Mouse (Mus musculus): Measurements from ENCODE around the gene Tecr. TPM values are rescaled to one million over a fixed set of nuclear protein-coding genes. Genes with fewer than 3 reads are reported as not detected.
A peak's percentile ranks its signal among the peaks of the same experiment; 100 is the strongest.

Tecr gene
- 1,382 and 1,396 TPM in 2 replicates for polyA plus RNA-seq (2015; fragmentation: Nextera tagmentation; extraction: Ambion mirVana)

GRCm38 (mm10) chr8:83607661-83608397 is at the start of gene Tecr, which contains the start of gene Dnajb1:
Gene Tecr (minus strand): TSS chr8:83607971.
Gene Dnajb1 (plus strand): TSS chr8:83608193.
- peak; percentile 96 for ATAC-seq (ENCODE audit: low FRiP score, low read depth)
- Histone ChIP-seq H3K4me2 (peak within 1 kb of the TSS; percentile 86), H3K4me3 (peak within 1 kb of the TSS; percentile 63), H3K36me3 (peaks cover 25% of the 10 kb centered on the region), H3K27ac (replicated peaks) (peak within 1 kb of the TSS; percentile 95), H3K4me1 (replicated peaks) (peaks cover 23% of the 10 kb centered on the region), H3K9me3 (no peaks in the 10 kb centered on the region), H3K9ac (peak within 1 kb of the TSS; percentile 75), H3K27me3 (no peaks in the 10 kb centered on the region)
- under 1% methylated on average over 69 of the region's 69 CpGs for WGBS

GRCm38 (mm10) chr8:83656484-83657246 is 48.9 kb upstream of the Tecr start:
- Histone ChIP-seq H3K4me3 (no peak overlapping the region), H3K36me3 (no peaks in the 10 kb centered on the region), H3K4me1 (replicated peaks) (peaks cover 36% of the 10 kb centered on the region), H3K9ac (no peak overlapping the region), H3K27me3 (no peaks in the 10 kb centered on the region), H3K4me2 (no peak overlapping the region), H3K9me3 (no peaks in the 10 kb centered on the region), H3K27ac (replicated peaks) (no peak overlapping the region)
- WGBS, result 79% methylated on average over 13 of the region's 13 CpGs
- no peak for ATAC-seq (ENCODE audit: low FRiP score, low read depth)

GRCm38 (mm10) chr8:83656043-83656442 is 48.3 kb upstream of the Tecr start:
- Histone ChIP-seq H3K9me3 (no peaks in the 10 kb centered on the region), H3K27me3 (no peaks in the 10 kb centered on the region), H3K36me3 (no peaks in the 10 kb centered on the region), H3K4me1 (replicated peaks) (peaks cover 33% of the 10 kb centered on the region), H3K9ac (no peak overlapping the region), H3K4me2 (no peak overlapping the region), H3K27ac (replicated peaks) (no peak overlapping the region), H3K4me3 (no peak overlapping the region)
- 94% methylated on average over 9 of the region's 9 CpGs for WGBS
- no peak for ATAC-seq (ENCODE audit: low FRiP score, low read depth)

GRCm38 (mm10) chr8:83654725-83655124 is 47.0 kb upstream of the Tecr start:
- Histone ChIP-seq H3K27me3 (no peaks in the 10 kb centered on the region), H3K9me3 (no peaks in the 10 kb centered on the region), H3K4me1 (replicated peaks) (peaks cover 20% of the 10 kb centered on the region), H3K27ac (replicated peaks) (no peak overlapping the region), H3K9ac (no peak overlapping the region), H3K4me3 (no peak overlapping the region), H3K36me3 (no peaks in the 10 kb centered on the region), H3K4me2 (no peak overlapping the region)
- 94% methylated on average over 6 of the region's 6 CpGs for WGBS
- no peak for ATAC-seq (ENCODE audit: low FRiP score, low read depth)

GRCm38 (mm10) chr8:83653662-83654017 is 45.9 kb upstream of the Tecr start:
- Histone ChIP-seq H3K4me1 (replicated peaks) (peaks cover 20% of the 10 kb centered on the region), H3K9me3 (no peaks in the 10 kb centered on the region), H3K27me3 (no peaks in the 10 kb centered on the region), H3K4me3 (peak overlapping the region; percentile 93), H3K27ac (replicated peaks) (peak overlapping the region; percentile 89; the same call in 1 of the 2 replicates), H3K4me2 (peak overlapping the region; percentile 92), H3K36me3 (no peaks in the 10 kb centered on the region), H3K9ac (peak overlapping the region; percentile 85)
- no peak for ATAC-seq (ENCODE audit: low FRiP score, low read depth)
- WGBS, result 53% methylated on average over 10 of the region's 10 CpGs

- WGBS, result 3% methylated on average over 45 of the region's 46 CpGs
- H3K9ac ChIP-seq, result peak overlapping the region; percentile 85
- peaks cover 20% of the 10 kb centered on the region for H3K4me1 ChIP-seq (replicated peaks)
- peak overlapping the region; percentile 93 for H3K4me3 ChIP-seq
- H3K27me3 ChIP-seq, result no peaks in the 10 kb centered on the region
- peak overlapping the region; percentile 89 for H3K27ac ChIP-seq (replicated peaks)
- ATAC-seq (ENCODE audit: low FRiP score, low read depth), result peak; percentile 52; the same call in 1 of the 2 replicates
- H3K36me3 ChIP-seq, result no peaks in the 10 kb centered on the region
- H3K4me2 ChIP-seq, result peak overlapping the region; percentile 92
- no peaks in the 10 kb centered on the region for H3K9me3 ChIP-seq
Observed at GRCm38 (mm10) chr8:83652744-83653661, 45.2 kb upstream of the Tecr start.

- 4% methylated on average over 46 of the region's 50 CpGs for WGBS
- Histone ChIP-seq H3K4me3 (peak within 1 kb of the TSS; percentile 93), H3K9me3 (no peaks in the 10 kb centered on the region), H3K4me2 (peak within 1 kb of the TSS; percentile 92), H3K4me1 (replicated peaks) (peaks cover 20% of the 10 kb centered on the region), H3K27ac (replicated peaks) (peak within 1 kb of the TSS; percentile 89), H3K36me3 (no peaks in the 10 kb centered on the region), H3K27me3 (no peaks in the 10 kb centered on the region), H3K9ac (peak within 1 kb of the TSS; percentile 85)
- peak; percentile 95 for ATAC-seq (ENCODE audit: low FRiP score, low read depth)
Observed at GRCm38 (mm10) chr8:83652030-83652743, 44.4 kb upstream of the Tecr start, which contains the start of gene Gipc1. Gene Gipc1 (plus strand): TSS chr8:83652677.

GRCm38 (mm10) chr8:83649699-83650098 is 41.9 kb upstream of the Tecr start:
- WGBS, result 93% methylated on average over 6 of the region's 6 CpGs
- no peak for ATAC-seq (ENCODE audit: low FRiP score, low read depth)

GRCm38 (mm10) chr8:83648031-83648430 is 40.3 kb upstream of the Tecr start:
- no peak overlapping the region for H3K4me3 ChIP-seq
- no peaks in the 10 kb centered on the region for H3K9me3 ChIP-seq
- peaks cover 5% of the 10 kb centered on the region for H3K4me1 ChIP-seq (replicated peaks)
- H3K36me3 ChIP-seq, result no peaks in the 10 kb centered on the region
- 92% methylated on average over 4 of the region's 4 CpGs for WGBS
- ATAC-seq (ENCODE audit: low FRiP score, low read depth), result no peak
- no peak overlapping the region for H3K27ac ChIP-seq (replicated peaks)
- H3K27me3 ChIP-seq, result no peaks in the 10 kb centered on the region
- H3K9ac ChIP-seq, result no peak overlapping the region
- H3K4me2 ChIP-seq, result no peak overlapping the region

More at GRCm38 (mm10) chr8:83649699-83650098, 41.9 kb upstream of the Tecr start:
- peaks cover 19% of the 10 kb centered on the region for H3K4me1 ChIP-seq (replicated peaks)
- no peak overlapping the region for H3K9ac ChIP-seq
- no peaks in the 10 kb centered on the region for H3K36me3 ChIP-seq
- H3K4me3 ChIP-seq, result no peak overlapping the region
- no peak overlapping the region for H3K4me2 ChIP-seq
- H3K27ac ChIP-seq (replicated peaks), result no peak overlapping the region
- no peaks in the 10 kb centered on the region for H3K9me3 ChIP-seq
- H3K27me3 ChIP-seq, result no peaks in the 10 kb centered on the region

GRCm38 (mm10) chr8:83647511-83647910 is 39.7 kb upstream of the Tecr start:
- no peak overlapping the region for H3K27ac ChIP-seq (replicated peaks)
- no peak overlapping the region for H3K4me2 ChIP-seq
- no peaks in the 10 kb centered on the region for H3K9me3 ChIP-seq
- peaks cover 5% of the 10 kb centered on the region for H3K4me1 ChIP-seq (replicated peaks)
- H3K4me3 ChIP-seq, result no peak overlapping the region
- 97% methylated on average over 11 of the region's 11 CpGs for WGBS
- H3K9ac ChIP-seq, result no peak overlapping the region
- no peaks in the 10 kb centered on the region for H3K27me3 ChIP-seq
- H3K36me3 ChIP-seq, result no peaks in the 10 kb centered on the region
- no peak for ATAC-seq (ENCODE audit: low FRiP score, low read depth)

GRCm38 (mm10) chr8:83639649-83640048 is 31.9 kb upstream of the Tecr start:
- ATAC-seq (ENCODE audit: low FRiP score, low read depth), result no peak
- H3K27me3 ChIP-seq, result no peaks in the 10 kb centered on the region
- H3K9ac ChIP-seq, result no peak overlapping the region
- no peaks in the 10 kb centered on the region for H3K9me3 ChIP-seq
- H3K36me3 ChIP-seq, result no peaks in the 10 kb centered on the region
- no peaks in the 10 kb centered on the region for H3K4me1 ChIP-seq (replicated peaks)
- 78% methylated on average over 5 of the region's 5 CpGs for WGBS
- no peak overlapping the region for H3K4me2 ChIP-seq
- H3K4me3 ChIP-seq, result no peak overlapping the region
- no peak overlapping the region for H3K27ac ChIP-seq (replicated peaks)
